Mouse (Mus musculus) stomach, postnatal 0 days (tissue): ENCODE measurements around the gene Rnf128.

Source experiments
- CTCF ChIP-seq: IDR thresholded peaks from 2 replicates; pipeline ENCODE4 v1.5.1; 2016; ENCODE audit warnings: antibody characterized with exemption, low read depth, mild to moderate bottlenecking, moderate library complexity
- EP300 ChIP-seq: optimal IDR thresholded peaks from 2 replicates; pipeline ENCODE3; 2016; ENCODE audit warnings: antibody characterized with exemption

GRCm38 (mm10) chrX:139550456-139550855, 12.7 kb upstream of the Rnf128 start:
- no peak for TF ChIP-seq CTCF
- no peak for TF ChIP-seq EP300
